Mouse (Mus musculus): ENCODE data around the gene Actb. TPM values are rescaled to one million over a fixed set of nuclear protein-coding genes. Genes with fewer than 3 reads are reported as not detected.

Gene Actb
- polyA plus RNA-seq, 1 experiment, result 3,823 TPM

GRCm38 (mm10) chr5:142931241-142931745 lies 24.7 kb upstream of the Actb start:
- H3K4me1 ChIP-seq (ENCODE audit: control insufficient read depth, insufficient read depth, low read length), result peaks cover 16% of the 10 kb centered on the region
- no peaks in the 10 kb centered on the region for H3K27me3 ChIP-seq (ENCODE audit: control insufficient read depth, insufficient read depth, low read length, poor library complexity, severe bottlenecking)
- no peak for TF ChIP-seq POLR2A (IDR thresholded peaks at IDR 0.05; ENCODE audit: insufficient read depth, low read length)
- TF ChIP-seq EP300 (IDR thresholded peaks at IDR 0.05; ENCODE audit: insufficient read depth, low read depth, low read length), result no peak
- no peak for TF ChIP-seq CTCF (IDR thresholded peaks at IDR 0.05; ENCODE audit: low read depth, low read length)
- H3K4me3 ChIP-seq (ENCODE audit: low read depth, low read length), result no peak overlapping the region
- no peaks in the 10 kb centered on the region for H3K9me3 ChIP-seq (replicated peaks; ENCODE audit: control insufficient read depth, insufficient read depth, low read length, poor library complexity, severe bottlenecking)
- H3K36me3 ChIP-seq (ENCODE audit: control insufficient read depth, insufficient read depth, low read length, poor library complexity, severe bottlenecking), result no peaks in the 10 kb centered on the region
- H3K9ac ChIP-seq (ENCODE audit: low read depth, poor library complexity, severe bottlenecking), result no peak overlapping the region
- no peak overlapping the region for H3K27ac ChIP-seq (ENCODE audit: insufficient read depth, low read length)

DNA sequence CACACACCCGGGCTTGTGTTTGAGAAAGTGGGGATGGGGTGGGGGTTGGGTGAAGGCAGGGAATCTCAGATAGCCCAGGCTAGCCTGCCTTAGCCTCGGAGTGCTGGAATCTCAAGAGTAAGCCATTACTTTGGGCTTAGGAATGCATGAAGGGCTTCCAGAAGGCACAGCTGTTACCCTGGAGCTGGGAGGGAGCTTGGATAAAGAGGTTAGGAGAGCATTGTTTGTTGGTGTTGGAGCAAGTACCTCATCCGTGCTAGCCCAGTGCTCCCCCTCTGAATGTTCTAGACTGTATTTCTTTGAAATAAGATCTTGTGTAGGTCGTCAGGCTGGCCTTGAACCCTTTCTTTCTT lies 22.8 kb upstream of the Actb start:
- peak overlapping the region; percentile 69 for H3K4me3 ChIP-seq (ENCODE audit: low read depth, low read length)
- peak overlapping the region; percentile 84 for H3K27ac ChIP-seq (ENCODE audit: insufficient read depth, low read length)
- H3K36me3 ChIP-seq (ENCODE audit: control insufficient read depth, insufficient read depth, low read length, poor library complexity, severe bottlenecking), result no peaks in the 10 kb centered on the region
- peaks cover 20% of the 10 kb centered on the region for H3K4me1 ChIP-seq (ENCODE audit: control insufficient read depth, insufficient read depth, low read length)
- no peak for TF ChIP-seq POLR2A (IDR thresholded peaks at IDR 0.05; ENCODE audit: insufficient read depth, low read length)
- TF ChIP-seq EP300 (IDR thresholded peaks at IDR 0.05; ENCODE audit: insufficient read depth, low read depth, low read length), result no peak
- TF ChIP-seq CTCF (IDR thresholded peaks at IDR 0.05; ENCODE audit: low read depth, low read length), result no peak
- no peaks in the 10 kb centered on the region for H3K27me3 ChIP-seq (ENCODE audit: control insufficient read depth, insufficient read depth, low read length, poor library complexity, severe bottlenecking)
- H3K9ac ChIP-seq (ENCODE audit: low read depth, poor library complexity, severe bottlenecking), result peak overlapping the region; percentile 41
- no peaks in the 10 kb centered on the region for H3K9me3 ChIP-seq (replicated peaks; ENCODE audit: control insufficient read depth, insufficient read depth, low read length, poor library complexity, severe bottlenecking)

DNA sequence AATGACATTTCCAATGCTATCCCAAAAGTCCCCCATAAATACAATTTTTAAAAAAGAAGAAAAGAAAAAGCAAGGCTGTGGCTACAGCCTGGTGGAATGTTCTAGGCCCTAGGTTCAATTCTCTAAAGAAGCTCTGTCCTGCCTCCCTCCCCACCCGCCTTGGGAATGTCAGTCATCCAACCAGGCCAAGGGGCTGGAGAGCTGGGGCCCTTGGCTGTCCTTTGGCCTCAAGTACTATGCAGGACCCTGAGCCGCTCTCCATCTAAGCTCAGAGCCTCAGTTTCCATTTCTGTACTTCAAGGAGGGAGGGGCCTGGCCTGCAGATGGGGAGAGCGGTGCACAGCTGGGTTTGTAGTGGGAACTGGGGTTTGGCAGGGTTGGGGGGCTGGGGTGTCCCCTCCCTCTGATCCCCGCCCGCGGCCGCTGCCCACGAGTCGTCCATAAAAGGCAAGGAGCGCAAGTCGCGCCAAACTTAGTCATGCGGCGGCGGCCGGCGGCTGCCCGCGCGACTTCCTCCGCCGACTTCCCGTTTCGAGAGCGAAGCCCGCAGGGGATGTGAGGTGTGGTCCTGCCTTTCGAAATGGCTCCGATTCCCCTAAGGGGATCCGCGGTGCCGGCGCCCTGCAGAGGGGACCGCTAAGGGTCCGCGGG lies 22.3 kb upstream of the Actb start:
- Histone ChIP-seq H3K36me3 (ENCODE audit: control insufficient read depth, insufficient read depth, low read length, poor library complexity, severe bottlenecking) (no peaks in the 10 kb centered on the region), H3K27ac (ENCODE audit: insufficient read depth, low read length) (peak overlapping the region; percentile 84), H3K9ac (ENCODE audit: low read depth, poor library complexity, severe bottlenecking) (peak overlapping the region; percentile 41), H3K9me3 (replicated peaks; ENCODE audit: control insufficient read depth, insufficient read depth, low read length, poor library complexity, severe bottlenecking) (no peaks in the 10 kb centered on the region), H3K4me1 (ENCODE audit: control insufficient read depth, insufficient read depth, low read length) (peaks cover 20% of the 10 kb centered on the region), H3K4me3 (ENCODE audit: low read depth, low read length) (peak overlapping the region; percentile 69), H3K27me3 (ENCODE audit: control insufficient read depth, insufficient read depth, low read length, poor library complexity, severe bottlenecking) (no peaks in the 10 kb centered on the region)
- TF ChIP-seq CTCF (IDR thresholded peaks at IDR 0.05; ENCODE audit: low read depth, low read length), result no peak
- TF ChIP-seq POLR2A (IDR thresholded peaks at IDR 0.05; ENCODE audit: insufficient read depth, low read length), result no peak
- no peak for TF ChIP-seq EP300 (IDR thresholded peaks at IDR 0.05; ENCODE audit: insufficient read depth, low read depth, low read length)

GRCm38 (mm10) chr5:142927341-142927930 lies 20.9 kb upstream of the Actb start:
- Histone ChIP-seq H3K4me1 (ENCODE audit: control insufficient read depth, insufficient read depth, low read length) (peaks cover 20% of the 10 kb centered on the region), H3K4me3 (ENCODE audit: low read depth, low read length) (no peak overlapping the region), H3K27me3 (ENCODE audit: control insufficient read depth, insufficient read depth, low read length, poor library complexity, severe bottlenecking) (no peaks in the 10 kb centered on the region), H3K9me3 (replicated peaks; ENCODE audit: control insufficient read depth, insufficient read depth, low read length, poor library complexity, severe bottlenecking) (no peaks in the 10 kb centered on the region), H3K9ac (ENCODE audit: low read depth, poor library complexity, severe bottlenecking) (peak overlapping the region; percentile 43; the same call in 1 of the 2 replicates), H3K36me3 (ENCODE audit: control insufficient read depth, insufficient read depth, low read length, poor library complexity, severe bottlenecking) (no peaks in the 10 kb centered on the region), H3K27ac (ENCODE audit: insufficient read depth, low read length) (peak overlapping the region; percentile 82)
- TF ChIP-seq POLR2A (IDR thresholded peaks at IDR 0.05; ENCODE audit: insufficient read depth, low read length) (no peak), CTCF (IDR thresholded peaks at IDR 0.05; ENCODE audit: low read depth, low read length) (no peak), EP300 (IDR thresholded peaks at IDR 0.05; ENCODE audit: insufficient read depth, low read depth, low read length) (no peak)

DNA sequence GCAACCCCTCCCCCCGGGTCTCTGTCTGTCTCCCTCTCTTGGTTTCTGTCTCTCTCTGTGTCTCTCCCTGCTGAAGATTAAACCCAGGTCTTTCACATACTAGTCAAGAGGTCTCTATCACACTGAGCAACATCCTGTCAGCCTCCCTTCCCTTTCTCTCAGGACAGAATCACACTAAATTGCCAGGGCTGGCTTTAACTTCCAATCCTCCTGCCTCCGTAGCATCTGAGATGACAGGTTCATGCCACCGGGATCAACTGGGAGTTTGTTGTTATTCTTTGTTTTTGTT lies 20.3 kb upstream of the Actb start:
- no peaks in the 10 kb centered on the region for H3K27me3 ChIP-seq (ENCODE audit: control insufficient read depth, insufficient read depth, low read length, poor library complexity, severe bottlenecking)
- no peak overlapping the region for H3K4me3 ChIP-seq (ENCODE audit: low read depth, low read length)
- peak overlapping the region; percentile 43 for H3K9ac ChIP-seq (ENCODE audit: low read depth, poor library complexity, severe bottlenecking)
- H3K27ac ChIP-seq (ENCODE audit: insufficient read depth, low read length), result peak overlapping the region; percentile 82
- no peaks in the 10 kb centered on the region for H3K9me3 ChIP-seq (replicated peaks; ENCODE audit: control insufficient read depth, insufficient read depth, low read length, poor library complexity, severe bottlenecking)
- peaks cover 17% of the 10 kb centered on the region for H3K4me1 ChIP-seq (ENCODE audit: control insufficient read depth, insufficient read depth, low read length)
- no peak for TF ChIP-seq POLR2A (IDR thresholded peaks at IDR 0.05; ENCODE audit: insufficient read depth, low read length)
- no peak for TF ChIP-seq EP300 (IDR thresholded peaks at IDR 0.05; ENCODE audit: insufficient read depth, low read depth, low read length)
- no peak for TF ChIP-seq CTCF (IDR thresholded peaks at IDR 0.05; ENCODE audit: low read depth, low read length)
- H3K36me3 ChIP-seq (ENCODE audit: control insufficient read depth, insufficient read depth, low read length, poor library complexity, severe bottlenecking), result no peaks in the 10 kb centered on the region
